Mouse (Mus musculus) left cerebral cortex, adult 8-10 months (tissue): ENCODE data around the gene Ccnl1. TPM values are rescaled to one million over a fixed set of nuclear protein-coding genes. Genes with fewer than 3 reads are reported as not detected.

Source experiments
- DNase-seq, 2 experiments: peaks; one replicate each; pipeline ENCODE4 v3.0.0; 2022; ENCODE audit warnings: low spot score in 2 of 2
- total RNA-seq, 4 experiments: library from RNA; stranded (reverse); gene quantifications; 2 replicates each; pipeline ENCODE4 v1.2.4; 2022

The Ccnl1 gene
- 10 to 100 TPM; 50.2 to 57.0 (median 52.7) TPM for total RNA-seq

DNA sequence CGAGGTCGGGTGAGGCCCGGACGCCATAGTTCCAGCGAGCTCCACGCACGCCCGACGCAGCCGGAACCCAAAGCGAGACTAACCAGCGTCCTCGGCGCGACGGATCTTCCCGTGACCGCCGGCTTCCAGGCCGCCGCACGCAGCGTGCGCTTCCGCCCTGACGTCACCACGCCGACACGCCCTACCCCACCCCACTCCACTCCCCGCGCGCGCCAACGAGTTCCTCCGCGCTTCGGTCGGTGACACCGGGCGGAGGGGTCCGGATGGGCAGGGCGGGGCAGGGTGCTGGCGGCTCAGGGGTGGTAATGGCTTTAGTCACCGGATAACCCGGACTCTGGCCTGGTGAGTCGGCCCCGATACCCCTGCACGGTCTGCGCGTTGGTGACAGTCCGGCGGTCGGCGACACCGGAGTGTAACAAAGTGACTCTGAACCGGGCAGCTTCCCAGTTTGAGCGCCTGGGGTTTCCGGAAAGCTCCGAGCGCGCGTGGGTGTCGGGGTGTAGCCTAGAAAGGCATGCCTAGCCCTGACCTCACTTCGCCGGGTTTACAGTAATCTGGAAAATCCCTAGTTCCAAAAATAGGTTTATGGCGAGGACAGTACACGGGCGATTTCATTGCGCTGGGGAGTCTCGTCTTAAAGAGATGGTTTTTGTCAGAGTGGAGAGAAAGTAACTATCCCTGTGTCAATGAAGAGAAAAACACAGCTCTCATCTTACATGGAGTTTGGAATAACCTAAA is at the start of gene Ccnl1:
Ccnl1 (minus strand) TSS at position 148 of the 738 bp plus-strand sequence.
- DNase-seq: peak; percentile 91 to 92

DNA sequence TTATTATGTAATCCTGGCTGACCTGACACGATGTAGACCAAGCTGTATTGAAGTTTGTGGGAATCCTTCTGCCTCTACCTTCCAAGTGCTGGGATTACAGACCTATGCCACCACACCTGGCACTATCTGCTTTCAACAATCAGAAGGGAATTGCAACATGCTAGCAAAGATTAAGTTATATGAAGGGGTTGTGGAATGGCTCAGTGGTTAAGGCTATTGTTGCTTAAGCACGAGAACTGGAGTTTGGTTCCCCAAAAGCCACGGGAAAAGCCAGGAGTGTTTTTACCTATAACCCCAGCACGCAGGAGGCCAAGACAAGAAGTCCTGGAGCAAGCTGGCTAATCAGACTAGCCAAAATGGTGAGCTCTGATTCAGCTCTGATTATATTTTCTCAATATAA is 46.9 kb upstream of the Ccnl1 start:
- DNase-seq: no peak

DNA sequence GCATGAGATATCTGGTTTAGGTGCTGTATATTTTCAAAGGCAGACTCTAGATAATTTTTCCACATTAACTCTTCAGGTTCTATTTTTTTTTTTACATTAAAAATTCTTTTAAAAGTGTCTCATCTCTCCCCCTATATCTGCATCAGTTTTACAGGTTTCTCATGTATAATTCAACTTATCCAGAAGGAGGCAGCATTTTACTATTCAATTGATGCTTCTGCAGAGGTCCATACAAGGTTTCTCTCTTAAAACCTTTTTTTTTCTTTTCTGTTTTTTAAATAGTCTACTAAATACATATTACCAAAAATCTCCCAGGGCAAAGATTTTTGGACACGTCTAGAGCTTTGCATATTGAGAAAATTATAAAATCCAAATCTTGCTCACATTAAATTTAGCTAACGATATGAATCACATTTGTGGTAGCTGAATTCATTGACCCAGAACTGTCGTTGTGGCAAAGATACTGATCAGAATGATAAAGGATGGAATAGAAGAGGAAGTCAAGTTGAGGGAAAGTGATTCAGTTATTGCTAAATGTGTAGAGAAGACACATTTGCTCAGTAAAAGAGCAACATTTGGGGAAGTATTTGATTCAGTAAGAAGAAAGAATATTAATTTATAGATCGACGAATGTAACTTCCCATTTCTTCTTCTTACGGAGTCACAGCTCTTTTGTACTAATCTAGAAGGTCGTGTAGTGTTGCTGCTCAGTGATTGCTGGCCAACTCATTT is 46.3 kb upstream of the Ccnl1 start:
- no peak for DNase-seq

DNA sequence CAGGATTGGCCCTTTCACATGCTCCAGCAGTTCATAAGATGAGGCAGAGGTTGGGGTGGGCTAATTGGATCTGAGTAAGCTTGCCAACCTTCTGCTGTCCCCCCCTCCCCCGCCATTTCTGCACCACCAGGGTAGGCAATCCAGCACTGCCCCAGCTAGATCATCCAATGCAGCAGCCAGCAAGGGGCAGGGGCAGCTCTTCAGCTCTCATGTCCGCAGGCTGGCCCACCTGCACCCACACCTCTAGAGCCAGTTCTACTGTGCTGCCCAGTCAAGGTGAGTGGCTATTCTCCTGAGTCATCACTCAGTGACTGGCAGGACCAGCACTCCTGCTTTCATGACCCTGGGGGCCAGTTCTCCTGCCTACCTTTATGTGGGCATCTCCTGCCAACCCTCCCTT is 42.4 kb upstream of the Ccnl1 start:
- DNase-seq: no peak

DNA sequence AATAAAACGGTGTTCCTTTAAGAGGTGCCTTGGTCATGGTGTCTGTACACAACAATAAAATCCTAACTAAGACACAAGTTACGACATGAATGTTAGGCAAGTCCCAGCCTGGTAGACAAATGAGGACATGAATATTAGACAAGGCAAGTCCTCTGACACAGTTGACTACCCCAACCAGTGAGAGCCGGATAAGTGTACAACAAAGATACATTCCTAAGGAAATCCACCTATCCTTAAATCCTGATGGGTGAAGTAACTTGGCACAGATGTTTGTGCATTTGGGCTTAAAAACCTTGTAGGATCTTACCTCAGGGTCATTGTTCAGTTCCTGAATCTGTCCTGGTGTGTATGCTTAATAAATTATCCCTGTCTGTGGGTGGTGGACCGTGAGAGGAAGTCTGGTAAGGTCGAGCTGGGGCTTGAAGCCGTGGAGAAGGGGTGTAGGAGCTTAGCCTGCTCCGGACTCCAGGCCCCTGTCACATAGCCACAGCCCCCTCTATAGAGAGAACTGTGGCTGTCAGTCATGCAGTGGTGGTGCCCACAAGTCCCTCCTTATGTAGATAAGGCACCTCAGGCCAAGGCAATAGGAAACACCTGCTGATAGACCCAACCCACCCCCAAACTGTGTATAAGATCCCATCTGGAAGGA is 39.4 kb upstream of the Ccnl1 start:
- DNase-seq: no peak

DNA sequence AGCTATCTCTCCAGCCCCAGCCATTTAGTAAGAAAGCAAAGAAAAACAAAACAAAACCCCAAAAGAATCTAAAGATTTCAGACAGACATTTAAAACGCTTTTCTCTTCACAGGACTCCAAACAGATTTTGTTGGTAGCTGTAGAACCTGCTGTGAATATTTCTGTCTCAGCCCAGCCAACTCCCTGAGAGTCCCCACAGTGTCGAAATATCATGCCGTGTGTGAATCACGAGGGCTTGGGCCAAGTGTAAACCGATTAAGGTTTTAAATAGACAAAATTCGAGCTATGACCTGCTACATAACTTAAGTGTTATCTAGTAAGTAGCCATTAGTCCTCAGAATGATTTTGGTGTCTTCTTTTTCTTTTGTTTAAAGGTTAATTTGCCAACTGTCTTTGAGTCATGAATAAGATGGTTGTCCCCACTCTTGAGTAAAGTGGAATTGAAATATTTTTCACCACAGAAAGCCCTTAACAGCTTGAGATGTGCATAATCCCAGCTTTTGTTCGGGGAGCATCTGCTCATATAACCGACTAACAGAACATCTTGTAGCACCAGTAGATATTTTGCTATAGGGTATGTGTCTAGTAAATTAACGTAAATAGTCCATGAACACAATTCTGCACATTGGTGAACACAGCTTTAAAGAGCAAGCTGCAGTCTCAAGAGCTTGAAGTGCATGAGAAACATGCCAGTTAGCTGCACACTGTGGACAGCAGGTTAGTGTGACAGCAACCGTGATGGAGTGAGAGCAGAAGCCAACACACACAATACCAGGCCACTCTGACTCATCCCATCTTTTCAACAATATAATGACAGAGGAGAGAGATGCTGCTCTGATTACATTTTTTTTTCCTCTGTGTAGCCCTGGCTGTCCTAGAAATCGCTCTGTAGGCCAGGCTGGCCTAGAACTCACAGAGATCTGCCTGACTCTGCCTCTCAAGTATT is 34.6 kb upstream of the Ccnl1 start:
- no peak for DNase-seq

DNA sequence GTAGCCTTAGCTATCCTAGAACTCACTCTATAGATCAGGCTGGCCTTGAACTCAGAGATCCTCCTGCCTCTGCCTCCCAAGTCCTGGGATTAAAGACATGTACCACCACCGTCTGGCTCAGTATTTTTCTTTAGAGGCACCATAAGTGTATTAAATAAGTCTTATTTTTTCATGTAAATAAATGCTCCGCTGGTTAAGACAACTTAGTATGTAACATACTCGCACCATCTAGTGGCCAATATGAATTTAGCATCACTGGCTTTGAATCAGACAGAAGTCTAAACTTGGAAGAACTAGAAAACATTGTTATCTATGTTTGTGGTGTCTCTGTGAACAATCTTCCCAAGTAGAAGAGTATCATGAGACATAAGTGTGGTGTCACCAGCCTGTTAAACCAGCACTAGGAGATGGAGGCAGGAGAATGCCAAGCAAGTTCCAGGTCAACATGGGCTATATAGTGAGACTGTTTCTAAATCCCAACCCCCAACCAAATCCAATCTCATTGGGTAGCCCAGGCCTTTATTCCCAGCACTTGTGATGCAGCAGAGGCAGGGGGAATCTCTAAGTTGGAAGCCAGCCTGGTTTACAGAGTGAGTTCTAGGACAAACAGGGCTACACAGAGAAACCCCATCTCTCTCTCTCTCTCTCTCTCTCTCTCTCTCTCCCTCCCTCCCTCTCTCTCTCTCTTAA is 33.1 kb upstream of the Ccnl1 start:
- peak in 1 of 2 experiments; percentile 3 for DNase-seq

DNA sequence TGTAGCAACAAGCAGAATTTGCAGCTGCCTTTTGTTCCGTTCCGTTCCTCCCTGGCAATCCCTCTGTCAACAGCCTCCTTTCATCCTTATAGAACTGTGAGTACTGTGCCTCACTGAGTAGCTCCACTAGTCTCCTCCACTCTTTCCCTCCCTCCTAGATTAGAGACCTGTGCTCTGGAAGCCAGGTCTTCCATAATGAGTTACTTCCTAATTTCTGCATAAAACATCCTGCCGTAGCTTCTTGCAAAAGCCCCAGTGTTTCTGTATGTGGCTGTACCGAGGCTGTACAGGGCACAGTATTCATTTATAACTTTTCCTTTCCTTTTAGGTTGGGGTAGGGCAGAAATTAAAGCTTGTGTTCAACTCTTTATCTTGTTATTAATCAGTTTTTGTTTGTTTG is 32.5 kb upstream of the Ccnl1 start:
- DNase-seq: no peak

DNA sequence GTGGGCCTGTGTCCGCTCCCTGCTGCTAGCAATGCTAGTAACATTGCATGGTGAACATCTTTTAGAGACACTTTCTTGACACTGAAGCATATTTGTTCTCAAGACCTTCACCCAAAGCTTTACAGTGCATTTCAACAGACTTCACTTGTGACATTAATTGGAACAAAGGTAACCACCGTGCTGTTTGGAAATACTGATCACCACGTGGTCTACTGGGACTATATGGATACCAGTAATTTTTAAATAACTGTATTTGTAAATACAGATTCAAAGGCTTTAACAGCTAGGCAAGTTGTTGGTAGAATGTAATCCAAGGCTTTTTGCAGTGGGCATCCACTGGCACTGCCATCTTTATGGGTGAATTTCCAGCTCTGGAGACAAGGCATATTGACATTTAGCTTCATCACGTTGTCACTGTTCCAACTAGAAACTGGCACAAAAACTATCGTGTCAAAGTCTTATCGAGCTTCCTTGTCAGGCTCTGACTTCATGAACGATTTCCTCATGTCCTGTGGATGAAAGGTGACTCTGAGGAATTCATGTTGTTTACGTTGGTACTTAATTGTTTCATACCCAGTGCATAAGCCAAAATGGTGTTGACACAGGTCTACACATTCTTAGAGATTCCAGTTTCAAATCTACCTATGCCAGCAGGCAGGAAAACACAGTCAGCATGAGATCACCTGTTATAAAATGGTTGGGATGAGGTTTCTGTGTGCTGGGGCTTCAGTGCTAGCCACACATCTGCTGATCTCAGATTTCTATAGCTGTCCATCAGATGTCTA is 30.9 kb upstream of the Ccnl1 start:
- DNase-seq: no peak

DNA sequence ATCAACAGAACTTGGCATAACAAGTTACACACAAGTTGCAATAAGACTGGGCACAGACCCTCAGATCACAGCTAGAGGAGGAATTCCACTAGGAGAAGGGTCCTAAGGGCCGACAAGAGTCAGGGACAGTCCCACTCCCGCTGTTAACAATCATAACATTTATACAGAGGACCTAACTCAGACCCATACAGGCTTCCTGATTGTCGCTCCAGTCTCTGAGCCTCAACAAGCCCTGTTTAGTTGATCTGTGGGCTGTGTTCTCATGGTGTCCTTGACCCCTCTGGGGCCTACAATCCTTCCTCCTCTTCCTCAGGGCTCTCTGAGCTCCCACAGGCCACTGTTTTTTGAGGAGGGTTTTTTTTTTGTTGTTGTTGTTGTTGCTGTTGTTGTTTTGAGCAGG is 18.2 kb upstream of the Ccnl1 start:
- no peak for DNase-seq

DNA sequence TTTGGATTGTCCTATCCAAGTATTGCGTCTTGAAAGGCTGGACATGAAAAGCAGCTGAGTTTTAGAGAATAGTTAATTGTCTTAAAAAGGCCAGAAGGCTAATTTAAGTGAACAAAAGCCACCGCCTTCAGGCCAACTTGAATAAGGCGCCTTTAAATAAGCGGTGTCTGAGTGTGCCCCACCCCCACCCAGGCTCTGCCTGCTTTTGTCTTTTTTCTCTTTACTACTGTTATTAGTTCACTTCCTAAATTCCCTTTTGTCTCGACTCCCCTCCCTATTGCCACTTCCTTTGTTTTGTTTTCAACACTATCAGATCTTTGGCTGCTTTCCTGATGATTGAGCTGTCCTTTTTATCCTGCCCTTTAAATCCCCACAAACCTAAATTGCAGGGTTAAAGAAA is 17.3 kb upstream of the Ccnl1 start:
- peak in 1 of 2 experiments; percentile 32 for DNase-seq

DNA sequence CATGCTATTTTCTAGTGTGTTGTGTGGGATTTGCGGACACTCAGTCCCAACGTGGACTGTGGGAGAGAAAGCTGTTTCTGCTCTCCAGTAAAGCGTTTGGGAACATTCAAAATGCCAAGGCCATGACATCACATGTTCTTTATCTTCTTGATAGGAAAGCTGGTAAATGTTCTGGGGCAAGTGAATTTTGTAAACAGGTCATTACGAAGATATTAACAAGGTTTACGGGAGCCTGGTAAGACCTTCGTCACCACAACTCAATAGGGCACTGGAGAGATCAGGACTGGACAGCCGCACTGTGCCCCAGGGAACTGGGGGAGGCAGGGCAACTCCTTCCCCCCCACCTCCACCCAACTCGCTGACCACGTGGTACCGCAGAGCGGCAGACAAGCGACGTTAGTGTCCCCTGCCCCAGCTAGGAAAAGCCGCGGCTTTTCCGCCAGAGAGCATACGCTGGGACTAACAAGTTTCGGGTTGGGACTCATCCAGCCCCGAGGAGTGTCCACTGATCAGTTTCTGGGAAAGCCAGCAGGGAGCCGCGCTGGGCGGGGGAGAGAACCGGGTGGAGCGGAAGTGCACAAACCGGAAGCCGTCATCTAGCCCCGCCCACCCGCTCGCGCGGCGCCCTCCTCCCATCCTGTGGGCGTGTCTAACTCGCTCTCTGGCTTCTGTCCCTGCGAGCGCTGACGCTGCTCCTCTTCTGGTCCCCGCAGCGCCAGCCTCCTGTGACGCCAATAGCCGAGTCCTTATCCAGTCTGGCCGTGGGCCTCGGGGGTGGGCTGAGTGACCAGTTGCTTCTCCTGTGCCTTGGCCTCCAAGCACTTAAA is 16.4 kb upstream of the Ccnl1 start:
- DNase-seq: peak; percentile 95 to 99

DNA sequence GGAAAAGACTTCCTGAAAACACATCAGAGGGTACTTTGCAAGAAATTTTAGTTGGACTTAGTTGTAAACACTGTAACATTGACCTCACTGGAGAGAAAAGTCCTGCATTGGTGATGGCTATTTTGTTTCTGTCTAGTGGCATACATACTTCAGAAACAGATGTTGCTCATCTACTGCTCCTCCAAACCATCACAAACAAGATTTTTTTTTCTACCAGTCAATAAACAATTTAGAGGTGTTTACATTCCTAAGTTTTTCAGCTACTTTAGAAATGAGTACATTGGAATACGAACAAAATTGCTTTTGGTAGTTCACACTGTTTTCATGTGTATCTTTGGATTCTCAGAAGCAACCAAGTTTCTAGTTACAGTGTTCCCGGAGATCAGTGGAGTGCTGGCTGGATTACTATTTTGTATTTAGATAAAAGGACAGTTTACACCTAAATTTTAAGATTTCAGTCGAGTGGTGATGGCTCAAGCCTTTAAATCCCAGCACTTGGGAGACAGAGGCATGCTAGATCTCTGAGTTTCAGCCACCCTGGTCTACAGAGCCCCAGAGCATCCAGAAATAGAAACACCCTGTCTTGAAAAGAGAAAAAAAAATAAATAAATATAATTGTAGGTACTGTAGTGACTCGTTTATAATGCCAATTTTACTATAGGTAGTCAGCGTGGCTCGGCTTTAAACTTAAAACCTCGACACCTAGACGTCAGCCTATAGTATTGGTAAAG is 15.6 kb upstream of the Ccnl1 start:
- no peak for DNase-seq

DNA sequence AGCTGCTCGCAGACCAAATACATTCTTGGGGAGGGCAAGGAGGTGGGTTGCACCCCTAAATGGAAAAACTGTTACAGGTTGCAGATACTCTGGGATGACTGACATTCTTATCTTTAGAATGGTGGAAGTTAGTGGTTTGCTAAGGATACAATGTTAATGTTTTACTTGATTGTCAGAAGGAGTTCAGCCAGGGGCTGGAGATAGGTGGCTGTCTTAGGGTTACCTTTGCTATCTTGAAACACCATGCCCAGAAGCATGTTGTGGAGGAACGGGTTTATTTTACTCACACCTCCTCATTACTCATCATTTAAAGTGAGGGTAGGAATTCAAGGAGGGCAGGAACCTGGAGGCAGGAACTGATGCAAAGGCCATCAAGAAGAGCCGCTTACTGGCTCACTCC is 11.1 kb upstream of the Ccnl1 start:
- no peak for DNase-seq

DNA sequence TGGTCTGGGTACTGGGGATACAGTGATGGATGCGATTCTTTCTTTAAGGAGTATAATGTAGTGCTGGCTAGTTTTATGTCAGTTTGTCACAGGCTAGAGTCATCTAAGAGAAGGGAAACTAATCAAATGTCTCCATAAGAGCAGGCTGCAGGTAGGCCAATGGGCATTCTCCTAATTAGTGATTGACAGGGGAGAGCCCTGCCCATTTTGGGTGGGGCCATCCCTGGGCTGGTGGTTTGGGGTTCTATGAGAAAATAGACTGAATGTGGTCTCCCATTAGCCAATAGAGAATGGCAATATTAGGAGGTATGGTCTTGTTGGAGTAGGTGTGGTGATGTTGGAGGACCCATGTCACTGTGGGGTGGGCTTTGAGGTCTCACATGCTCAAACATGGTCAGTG is 8.3 kb upstream of the Ccnl1 start:
- DNase-seq: no peak

DNA sequence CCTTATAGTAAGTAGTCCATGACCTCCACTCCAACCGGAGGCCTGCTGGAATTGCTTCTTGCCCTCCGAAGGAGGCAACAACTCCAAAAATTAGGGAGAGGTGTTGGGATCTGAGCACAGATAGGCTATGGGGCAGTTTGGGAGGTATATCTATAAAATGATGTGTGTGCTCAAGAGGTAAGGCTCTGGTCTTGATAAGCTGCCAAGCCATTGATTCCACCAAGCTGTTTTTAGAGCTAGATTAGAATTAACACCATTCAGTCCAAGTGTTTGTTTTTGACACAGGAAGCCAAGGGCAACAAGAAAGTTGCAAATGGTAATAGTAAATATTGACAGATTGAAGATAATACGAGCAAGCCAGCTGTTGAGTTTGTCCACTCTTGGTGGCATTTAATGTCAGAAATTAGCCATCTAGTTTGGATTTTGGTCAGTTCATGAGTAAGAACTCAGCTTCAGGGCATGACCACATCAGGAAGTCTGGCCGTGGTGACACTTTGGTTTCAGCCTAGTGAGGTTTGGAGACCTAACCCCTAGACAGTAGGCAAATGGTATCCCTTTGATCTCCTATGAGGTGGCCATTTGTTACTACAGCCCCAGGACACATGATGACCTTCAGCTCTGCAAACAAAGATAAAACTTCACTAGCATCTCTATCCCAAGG is 4.4 kb upstream of the Ccnl1 start:
- no peak for DNase-seq

DNA sequence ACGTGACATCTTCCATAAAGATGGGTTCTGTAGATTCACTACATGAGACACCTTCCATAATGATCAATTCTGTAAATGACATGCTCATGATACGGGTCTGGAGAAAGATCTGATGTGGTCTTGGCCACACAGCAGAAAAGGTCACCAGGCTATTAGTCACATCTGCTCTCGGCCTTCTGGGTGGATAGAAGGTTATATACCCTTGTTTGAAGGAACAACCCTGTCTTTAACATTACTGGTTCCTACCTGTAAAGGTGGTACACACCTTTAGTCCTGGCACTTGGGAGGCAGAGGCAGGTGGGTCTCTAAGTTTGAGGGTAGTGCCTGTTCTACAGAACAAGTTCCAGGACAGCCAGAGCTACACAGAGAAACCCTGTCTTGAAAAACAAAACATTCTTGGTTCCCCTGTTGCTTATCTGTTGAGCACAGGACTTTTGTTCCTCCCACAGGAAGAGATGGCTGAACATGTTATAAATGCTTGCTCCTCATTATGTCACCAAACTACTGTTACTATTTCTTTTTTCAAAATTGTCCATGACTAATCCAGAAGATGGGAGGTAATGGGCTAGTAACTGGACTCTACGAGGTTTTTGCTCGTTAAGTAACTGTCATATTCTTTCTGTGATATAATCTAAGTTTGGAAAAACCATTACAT is 2.4 kb upstream of the Ccnl1 start:
- no peak for DNase-seq
